Mouse (Mus musculus) lung, embryonic 14.5 days (tissue): ENCODE measurements around the gene Lime1. TPM values are rescaled to one million over a fixed set of nuclear protein-coding genes. Genes with fewer than 3 reads are reported as not detected.

ENCODE experiments used
- ATAC-seq: fragments of 200-750 bp; cut with Nextera tagmentation; 2 replicates; pipeline ENCODE4 v1.8.0; 2017; ENCODE audit warnings: mild to moderate bottlenecking, moderate TSS enrichment, moderate library complexity; ENCODE audit not compliant: insufficient read depth
- DNase-seq: peaks from one replicate; pipeline ENCODE4 v3.0.0-alpha.2; 2015
- H3K27ac ChIP-seq: fragments of 300-500 bp; sonication (generic); 2 replicates; pipeline ENCODE4 v1.5.1; 2014; ENCODE audit warnings: low read depth, mild to moderate bottlenecking, moderate library complexity
- H3K27me3 ChIP-seq: fragments of 300-500 bp; sonication (generic); 2 replicates; pipeline ENCODE4 v1.6.1; 2014; ENCODE audit warnings: low read length, control low read depth; ENCODE audit not compliant: insufficient read depth
- H3K36me3 ChIP-seq: fragments of 300-500 bp; sonication (generic); 2 replicates; pipeline ENCODE4 v1.6.1; 2014; ENCODE audit warnings: control low read depth; ENCODE audit not compliant: insufficient read depth
- H3K4me1 ChIP-seq: fragments of 300-500 bp; sonication (generic); 2 replicates; pipeline ENCODE4 v1.6.1; 2014; ENCODE audit warnings: antibody characterized with exemption, control low read depth; ENCODE audit not compliant: insufficient read depth
- H3K4me2 ChIP-seq: fragments of 300-500 bp; sonication (generic); 2 replicates; pipeline ENCODE4 v1.6.1; 2014; ENCODE audit warnings: mild to moderate bottlenecking
- H3K4me3 ChIP-seq: fragments of 300-500 bp; sonication (generic); 2 replicates; pipeline ENCODE4 v1.5.1; 2014; ENCODE audit warnings: low read depth, low read length
- H3K9ac ChIP-seq: fragments of 300-500 bp; sonication (generic); 2 replicates; pipeline ENCODE4 v1.6.1; 2014
- H3K9me3 ChIP-seq: fragments of 300-500 bp; sonication (generic); 2 replicates; pipeline ENCODE4 v1.6.1; 2016; ENCODE audit warnings: low read depth, low read length, control low read depth
- CTCF ChIP-seq: IDR thresholded peaks from 2 replicates; pipeline ENCODE4 v1.5.1; 2016; ENCODE audit warnings: antibody characterized with exemption, low read depth
- WGBS: fragments of 180-500 bp; shearing (Covaris S2); extraction: QIAGEN DNeasy Blood & Tissue Kit; methylation state at CpG from one replicate; pipeline ENCODE4 v1.1.7; 2014; 5-methylcytosine and 5-hydroxymethylcytosine counted together
- polyA plus RNA-seq: library from polyadenylated mRNA; unstranded; fragments of >200 nt; fragmentation: Nextera tagmentation; extraction: Ambion mirVana; gene quantifications from 2 replicates; pipeline ENCODE4 v1.2.1, GENCODE M21; 2014

The Lime1 gene
- polyA plus RNA-seq, 1 experiment from 2014 or later, result 26.6 TPM

- DNase-seq (no peak), ATAC-seq (no peak)
- TF ChIP-seq CTCF, result no peak
- Histone ChIP-seq H3K4me3 (no peak overlapping the region), H3K27me3 (no peaks in the 10 kb centered on the region), H3K36me3 (peaks cover 5% of the 10 kb centered on the region; the same call in 1 of the 2 replicates), H3K9ac (no peak overlapping the region), H3K27ac (no peak overlapping the region), H3K4me2 (no peak overlapping the region), H3K9me3 (no peaks in the 10 kb centered on the region), H3K4me1 (no peaks in the 10 kb centered on the region)
- WGBS, result 77% methylated on average over 7 of the region's 7 CpGs
Measured at GRCm38 (mm10) chr2:181409643-181410042, 29.8 kb downstream of the Lime1 start.

GRCm38 (mm10) chr2:181410760-181411473 is 31.0 kb downstream of the Lime1 start:
- TF ChIP-seq CTCF, result peak; percentile 84
- H3K9ac ChIP-seq, result no peak overlapping the region
- peak; percentile 86 for DNase-seq
- no peak overlapping the region for H3K27ac ChIP-seq
- no peak overlapping the region for H3K4me2 ChIP-seq
- ATAC-seq, result 0 out of 2 replicates have a peak, but pooled peaks have one; percentile 69
- no peaks in the 10 kb centered on the region for H3K9me3 ChIP-seq
- H3K4me3 ChIP-seq, result no peak overlapping the region
- H3K4me1 ChIP-seq, result no peaks in the 10 kb centered on the region
- no peaks in the 10 kb centered on the region for H3K27me3 ChIP-seq
- WGBS, result 40% methylated on average over 4 of the region's 4 CpGs
- peaks cover 5% of the 10 kb centered on the region; the same call in 1 of the 2 replicates for H3K36me3 ChIP-seq

- Histone ChIP-seq H3K4me3 (no peak overlapping the region), H3K4me2 (no peak overlapping the region), H3K27me3 (no peaks in the 10 kb centered on the region), H3K9me3 (no peaks in the 10 kb centered on the region), H3K36me3 (peaks cover 5% of the 10 kb centered on the region; the same call in 1 of the 2 replicates), H3K27ac (no peak overlapping the region), H3K9ac (no peak overlapping the region), H3K4me1 (no peaks in the 10 kb centered on the region)
- no peak for TF ChIP-seq CTCF
- DNase-seq (no peak), ATAC-seq (no peak)
- WGBS, result 36% methylated on average over 2 of the region's 2 CpGs
Measured at GRCm38 (mm10) chr2:181413141-181413540, 33.3 kb downstream of the Lime1 start.

GRCm38 (mm10) chr2:181415945-181416344 is 36.1 kb downstream of the Lime1 start:
- Histone ChIP-seq H3K4me2 (no peak overlapping the region), H3K27ac (no peak overlapping the region)

GRCm38 (mm10) chr2:181419359-181419758 is 39.5 kb downstream of the Lime1 start:
- no peak for ATAC-seq

More at GRCm38 (mm10) chr2:181415945-181416344, 36.1 kb downstream of the Lime1 start:
- 49% methylated on average over 3 of the region's 3 CpGs for WGBS
- Histone ChIP-seq H3K27me3 (no peaks in the 10 kb centered on the region), H3K36me3 (peaks cover 5% of the 10 kb centered on the region; the same call in 1 of the 2 replicates), H3K4me3 (no peak overlapping the region), H3K9me3 (no peaks in the 10 kb centered on the region), H3K9ac (no peak overlapping the region), H3K4me1 (no peaks in the 10 kb centered on the region)
- TF ChIP-seq CTCF, result no peak
- no peak for DNase-seq
- ATAC-seq, result no peak

GRCm38 (mm10) chr2:181420426-181420825 is 40.5 kb downstream of the Lime1 start:
- Histone ChIP-seq H3K9ac (no peak overlapping the region), H3K9me3 (no peaks in the 10 kb centered on the region), H3K4me1 (no peaks in the 10 kb centered on the region), H3K27me3 (no peaks in the 10 kb centered on the region), H3K4me2 (no peak overlapping the region), H3K36me3 (peaks cover 16% of the 10 kb centered on the region), H3K27ac (no peak overlapping the region), H3K4me3 (no peak overlapping the region)
- no peak for TF ChIP-seq CTCF
- DNase-seq, result no peak
- 51% methylated on average over 4 of the region's 4 CpGs for WGBS
- ATAC-seq, result no peak

More at GRCm38 (mm10) chr2:181419359-181419758, 39.5 kb downstream of the Lime1 start:
- Histone ChIP-seq H3K27ac (no peak overlapping the region), H3K4me3 (no peak overlapping the region), H3K4me2 (no peak overlapping the region), H3K4me1 (no peaks in the 10 kb centered on the region), H3K9me3 (no peaks in the 10 kb centered on the region), H3K27me3 (no peaks in the 10 kb centered on the region), H3K9ac (no peak overlapping the region), H3K36me3 (peaks cover 16% of the 10 kb centered on the region)
- DNase-seq, result no peak
- no peak for TF ChIP-seq CTCF
- WGBS, result 63% methylated on average over 7 of the region's 7 CpGs

GRCm38 (mm10) chr2:181420903-181421638 is 41.2 kb downstream of the Lime1 start:
- H3K4me2 ChIP-seq, result no peak overlapping the region

More at GRCm38 (mm10) chr2:181420903-181421638, 41.2 kb downstream of the Lime1 start:
- TF ChIP-seq CTCF, result no peak
- Histone ChIP-seq H3K4me1 (no peaks in the 10 kb centered on the region), H3K9me3 (no peaks in the 10 kb centered on the region), H3K9ac (no peak overlapping the region), H3K27ac (no peak overlapping the region), H3K36me3 (peaks cover 16% of the 10 kb centered on the region), H3K27me3 (no peaks in the 10 kb centered on the region), H3K4me3 (no peak overlapping the region)
- WGBS, result 51% methylated on average over 4 of the region's 4 CpGs
- no peak for DNase-seq
- ATAC-seq, result no peak
